Mouse (Mus musculus) liver, adult 2 months (tissue): ENCODE results near the gene Kera. TPM values are rescaled to one million over a fixed set of nuclear protein-coding genes. Genes with fewer than 3 reads are reported as not detected.

Source experiments
- DNase-seq: peaks from one replicate; pipeline ENCODE4 v3.0.0-alpha.2; 2011; ENCODE audit warnings: low read depth, low spot score; ENCODE audit errors: extremely low read depth
- H3K27ac ChIP-seq: fragments of 200-500 bp; replicated peaks from 2 replicates; pipeline ENCODE4 v1.5.1; 2012; ENCODE audit warnings: low read depth, mild to moderate bottlenecking, control low read depth, inconsistent platforms, low read length; ENCODE audit not compliant: insufficient read depth
- H3K27me3 ChIP-seq: fragments of 200-500 bp; 2 replicates; pipeline ENCODE4 v1.6.1; 2012; ENCODE audit warnings: mild to moderate bottlenecking, moderate library complexity, low read length, inconsistent platforms; ENCODE audit not compliant: control insufficient read depth, insufficient read depth
- H3K36me3 ChIP-seq: fragments of 200-500 bp; 2 replicates; pipeline ENCODE4 v1.6.1; 2012; ENCODE audit warnings: low read length, inconsistent platforms; ENCODE audit not compliant: control insufficient read depth, insufficient read depth
- H3K4me1 ChIP-seq: fragments of 200-500 bp; 2 replicates; pipeline ENCODE4 v1.6.1; 2011; ENCODE audit warnings: low read length; ENCODE audit not compliant: control insufficient read depth, insufficient read depth
- H3K4me3 ChIP-seq: fragments of 200-500 bp; 2 replicates; pipeline ENCODE4 v1.5.1; 2011; ENCODE audit warnings: low read depth, mild to moderate bottlenecking, control low read depth, low read length, moderate library complexity; ENCODE audit not compliant: insufficient read depth
- H3K79me2 ChIP-seq: fragments of 200-500 bp; 2 replicates; pipeline ENCODE4 v1.6.1; 2012; ENCODE audit warnings: inconsistent platforms, mild to moderate bottlenecking, low read length, moderate library complexity; ENCODE audit not compliant: control insufficient read depth, insufficient read depth
- H3K9ac ChIP-seq: fragments of 200-500 bp; 2 replicates; pipeline ENCODE4 v1.6.1; 2012; ENCODE audit warnings: low read depth, mild to moderate bottlenecking, control low read depth, inconsistent platforms, low read length
- CTCF ChIP-seq: fragments of 200-500 bp; IDR thresholded peaks from 2 replicates; pipeline ENCODE4 v1.5.1; 2011; ENCODE audit warnings: low read depth, low read length, control low read depth
- POLR2A ChIP-seq: fragments of 200-500 bp; IDR thresholded peaks from 2 replicates; pipeline ENCODE4 v1.6.1; 2011; ENCODE audit warnings: low read length, control low read depth; ENCODE audit not compliant: insufficient read depth; ENCODE audit errors: extremely low read depth
- WGBS: fragments of 180-500 bp; shearing (Covaris S2); methylation state at CpG from one replicate; pipeline ENCODE4 v1.1.7; 2018; 5-methylcytosine and 5-hydroxymethylcytosine counted together
- polyA plus RNA-seq: library from polyadenylated mRNA; depleted of rRNA; stranded (reverse); fragments of >200 nt; gene quantifications from 2 replicates; pipeline ENCODE4 v1.2.3, GENCODE M21; 2012; rRNA removed
- total RNA-seq: library from RNA; depleted of rRNA; stranded (reverse); fragments of >200 nt; gene quantifications from 2 replicates; pipeline ENCODE4 v1.2.3, GENCODE M21; 2014; rRNA removed

Kera gene
- total and polyA plus RNA-seq, 2 experiments: not detected

DNA sequence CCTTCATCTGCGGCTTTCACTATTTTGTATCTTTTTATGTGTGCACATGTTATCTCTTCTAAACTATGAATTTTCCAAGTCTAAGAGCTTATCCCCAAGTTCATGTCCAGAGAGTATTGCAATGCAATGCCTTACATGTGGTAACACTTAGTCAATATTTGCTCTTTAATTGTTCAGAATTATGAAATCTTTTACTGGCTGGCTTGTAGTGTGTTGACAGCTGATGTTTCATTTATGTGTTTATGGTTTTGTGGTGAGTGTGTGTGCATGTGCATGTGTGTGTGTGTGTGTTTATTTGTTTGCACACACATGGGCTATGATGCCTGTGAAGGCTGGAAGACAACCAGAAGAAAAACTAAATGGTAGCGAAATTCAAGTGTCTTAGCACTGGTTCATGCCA is 35.2 kb downstream of the Kera start:
- no peak overlapping the region for H3K9ac ChIP-seq
- no peaks in the 10 kb centered on the region for H3K27me3 ChIP-seq
- WGBS: 77% methylated on average over 2 of the region's 2 CpGs
- no peaks in the 10 kb centered on the region for H3K36me3 ChIP-seq
- no peaks in the 10 kb centered on the region for H3K79me2 ChIP-seq
- H3K27ac ChIP-seq: no peak overlapping the region
- no peak for DNase-seq
- TF ChIP-seq CTCF (no peak), POLR2A (no peak)
- H3K4me3 ChIP-seq: no peak overlapping the region
- H3K4me1 ChIP-seq: no peaks in the 10 kb centered on the region

DNA sequence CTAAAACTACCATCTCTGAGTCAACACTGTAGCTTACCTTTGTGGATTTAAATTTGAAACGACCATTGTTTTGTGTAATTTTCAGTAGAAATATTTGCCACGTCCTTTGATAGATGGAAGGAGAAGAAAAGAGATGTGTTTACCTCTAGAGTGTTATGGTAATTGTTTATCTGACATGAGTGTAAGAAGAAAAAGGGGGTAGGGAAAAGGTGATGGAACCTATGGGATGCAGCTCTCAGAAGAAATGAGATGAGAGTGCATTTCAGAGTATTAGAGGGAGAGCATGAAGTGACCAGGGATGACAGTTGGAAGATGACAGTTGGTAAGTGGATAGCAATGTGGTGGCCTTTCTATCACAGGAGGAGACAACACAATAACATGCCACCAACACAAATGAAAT is 37.1 kb downstream of the Kera start, which contains the start of gene Epyc:
Epyc (plus strand) TSS at position 301 of the 400 bp plus-strand sequence.
- 66% methylated on average over 2 of the region's 2 CpGs for WGBS
- H3K36me3 ChIP-seq: no peaks in the 10 kb centered on the region
- no peaks in the 10 kb centered on the region for H3K4me1 ChIP-seq
- H3K4me3 ChIP-seq: no peak within 1 kb of the TSS
- H3K27ac ChIP-seq: no peak within 1 kb of the TSS
- TF ChIP-seq CTCF: no peak
- no peak for TF ChIP-seq POLR2A
- DNase-seq: no peak
- no peaks in the 10 kb centered on the region for H3K27me3 ChIP-seq
- no peaks in the 10 kb centered on the region for H3K79me2 ChIP-seq
- H3K9ac ChIP-seq: no peak within 1 kb of the TSS

DNA sequence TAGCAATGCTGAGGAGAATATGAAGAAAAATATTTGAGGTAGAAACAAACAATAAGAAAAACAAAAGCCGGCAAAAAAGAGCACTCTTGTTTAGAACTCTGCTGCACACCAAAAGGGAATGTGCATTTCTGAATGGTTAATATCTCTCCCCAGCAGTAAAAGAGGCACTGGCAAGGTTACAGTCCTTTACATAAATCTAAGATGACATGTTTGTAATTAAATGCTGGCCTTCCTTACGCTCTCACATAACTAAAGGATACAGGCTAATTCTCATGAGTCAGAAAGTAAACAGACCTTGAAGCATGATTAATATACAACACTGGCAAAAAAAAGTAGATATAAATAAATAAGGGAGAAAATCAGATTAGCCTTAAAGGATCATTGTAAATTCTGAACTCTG is 43.7 kb downstream of the Kera start:
- no peak for TF ChIP-seq POLR2A
- TF ChIP-seq CTCF: no peak
- Histone ChIP-seq H3K27ac (no peak overlapping the region), H3K4me3 (no peak overlapping the region), H3K9ac (no peak overlapping the region), H3K27me3 (no peaks in the 10 kb centered on the region), H3K79me2 (no peaks in the 10 kb centered on the region), H3K4me1 (no peaks in the 10 kb centered on the region), H3K36me3 (no peaks in the 10 kb centered on the region)
- DNase-seq: no peak
- WGBS: 84% methylated on average over 2 of the region's 2 CpGs

DNA sequence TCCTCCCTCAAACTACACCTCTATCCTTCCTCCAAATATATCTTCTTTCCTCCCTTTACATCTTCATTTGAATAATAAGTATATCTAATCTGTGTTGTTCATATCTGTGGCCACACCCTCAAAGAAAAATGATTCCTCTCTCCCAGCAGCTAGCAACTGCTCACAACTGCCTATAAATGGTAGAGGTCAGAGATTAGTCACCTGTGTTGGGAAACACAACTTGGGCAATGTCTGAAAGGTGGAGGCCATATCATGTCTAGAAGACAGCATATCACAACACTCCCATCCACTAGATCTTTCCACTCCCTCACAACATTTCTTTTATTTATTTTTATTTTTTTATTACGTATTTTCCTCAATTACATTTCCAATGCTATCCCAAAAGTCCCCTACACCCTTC is 52.8 kb downstream of the Kera start:
- DNase-seq: no peak
- WGBS: 86% methylated on average over 1 of the region's 1 CpGs

More for the DNA sequence above, 52.8 kb downstream of the Kera start:
- H3K27ac ChIP-seq: no peak overlapping the region
- TF ChIP-seq CTCF (no peak), POLR2A (no peak)
- no peaks in the 10 kb centered on the region for H3K27me3 ChIP-seq
- no peaks in the 10 kb centered on the region for H3K36me3 ChIP-seq
- H3K79me2 ChIP-seq: no peaks in the 10 kb centered on the region
- no peak overlapping the region for H3K9ac ChIP-seq
- H3K4me1 ChIP-seq: no peaks in the 10 kb centered on the region
- H3K4me3 ChIP-seq: no peak overlapping the region

Other genes with a start within 250 kb of the Kera start
- gene Dcn, start 127.3 kb upstream of the Kera start, total RNA-seq: 182 and 187 TPM in 2 replicates
- gene Dcn, start 127.3 kb upstream of the Kera start, polyA plus RNA-seq: 78.1 and 90.9 TPM in 2 replicates
- 8.1 and 10.2 TPM in 2 replicates for gene Lum, start 41.8 kb upstream of the Kera start, total RNA-seq
- gene Lum, start 41.8 kb upstream of the Kera start, polyA plus RNA-seq: 2.4 and 3.4 TPM in 2 replicates
- 0.09 TPM in 1 of 2 replicates, not detected in the other for gene Epyc, start 37.2 kb downstream of the Kera start, total RNA-seq
- gene Epyc, start 37.2 kb downstream of the Kera start, polyA plus RNA-seq: not detected in 2 replicates
- gene Ccer1, start 86.2 kb downstream of the Kera start, total RNA-seq: not detected in 2 replicates
- gene Ccer1, start 86.2 kb downstream of the Kera start, polyA plus RNA-seq: not detected in 2 replicates
- not detected in 2 replicates for gene C030005K15Rik, start 119.9 kb downstream of the Kera start, total RNA-seq
- gene C030005K15Rik, start 119.9 kb downstream of the Kera start, polyA plus RNA-seq: not detected in 2 replicates